Mouse (Mus musculus) urinary bladder, postnatal 14 days (tissue): ENCODE measurements around the gene Senp7.
"Not testable (repeated sequence)": the region's sequence is repeated elsewhere in the genome, so short reads cannot be mapped to it uniquely, and the experiment has no call there.

Experiments
- DNase-seq: peaks from one replicate; pipeline ENCODE4 v3.0.0; 2021; ENCODE audit warnings: low spot score

Senp7 gene

GRCm38 (mm10) chr16:56066113-56066512 is 18.0 kb downstream of the Senp7 start:
- DNase-seq: no peak

- no peak for DNase-seq
Observed at GRCm38 (mm10) chr16:56068523-56069070, 20.5 kb downstream of the Senp7 start.

- no peak for DNase-seq
Observed at GRCm38 (mm10) chr16:56071317-56072232, 23.4 kb downstream of the Senp7 start.

- no peak for DNase-seq
Observed at GRCm38 (mm10) chr16:56072533-56072932, 24.4 kb downstream of the Senp7 start.

- not testable (repeated sequence) for DNase-seq
Observed at GRCm38 (mm10) chr16:56073150-56073549, 25.0 kb downstream of the Senp7 start.

- no peak for DNase-seq
Observed at GRCm38 (mm10) chr16:56074122-56074521, 26.0 kb downstream of the Senp7 start.

GRCm38 (mm10) chr16:56074565-56074964 is 26.4 kb downstream of the Senp7 start:
- DNase-seq: no peak

- DNase-seq: peak; percentile 79
Observed at GRCm38 (mm10) chr16:56075222-56076111, 27.3 kb downstream of the Senp7 start.

- DNase-seq: no peak
Observed at GRCm38 (mm10) chr16:56076121-56076869, 28.2 kb downstream of the Senp7 start.

GRCm38 (mm10) chr16:56079419-56079818 is 31.3 kb downstream of the Senp7 start:
- no peak for DNase-seq

- DNase-seq: no peak
Observed at GRCm38 (mm10) chr16:56081691-56082090, 33.6 kb downstream of the Senp7 start.

GRCm38 (mm10) chr16:56086336-56086735 is 38.2 kb downstream of the Senp7 start:
- no peak for DNase-seq

- no peak for DNase-seq
Observed at GRCm38 (mm10) chr16:56090385-56090784, 42.2 kb downstream of the Senp7 start.

- DNase-seq: not testable (repeated sequence)
Observed at GRCm38 (mm10) chr16:56096401-56097018, 48.4 kb downstream of the Senp7 start.

- DNase-seq: no peak
Observed at GRCm38 (mm10) chr16:56115706-56116105, 67.6 kb downstream of the Senp7 start.

GRCm38 (mm10) chr16:56116155-56116554 is 68.0 kb downstream of the Senp7 start:
- no peak for DNase-seq

- no peak for DNase-seq
Observed at GRCm38 (mm10) chr16:56117327-56118180, 69.4 kb downstream of the Senp7 start.

- no peak for DNase-seq
Observed at GRCm38 (mm10) chr16:56122517-56122916, 74.4 kb downstream of the Senp7 start.

- no peak for DNase-seq
Observed at GRCm38 (mm10) chr16:56124045-56124444, 75.9 kb downstream of the Senp7 start.

- no peak for DNase-seq
Observed at GRCm38 (mm10) chr16:56131666-56132065, 83.5 kb downstream of the Senp7 start.
